Mouse (Mus musculus) thymus, postnatal 25 days (tissue): ENCODE results near the gene Scnn1a.
A peak's percentile ranks its signal among the peaks of the same experiment; 100 is the strongest.

ENCODE experiments used
- DNase-seq: peaks from one replicate; pipeline ENCODE4 v3.0.0; 2022

Scnn1a gene

GRCm38 (mm10) chr6:125363451-125364242 lies 43.2 kb downstream of the Scnn1a start:
- no peak for DNase-seq

- DNase-seq, result peak; percentile 49
Observed at GRCm38 (mm10) chr6:125364448-125364847, 44.0 kb downstream of the Scnn1a start.

- DNase-seq, result no peak
Observed at GRCm38 (mm10) chr6:125365522-125365921, 45.1 kb downstream of the Scnn1a start.

GRCm38 (mm10) chr6:125366133-125366532 lies 45.7 kb downstream of the Scnn1a start:
- DNase-seq, result peak; percentile 40

GRCm38 (mm10) chr6:125367758-125368371 lies 47.4 kb downstream of the Scnn1a start:
- peak; percentile 54 for DNase-seq

GRCm38 (mm10) chr6:125377042-125377441 lies 56.6 kb downstream of the Scnn1a start:
- no peak for DNase-seq

- peak; percentile 91 for DNase-seq
Observed at GRCm38 (mm10) chr6:125377582-125378451, 57.4 kb downstream of the Scnn1a start.

GRCm38 (mm10) chr6:125378621-125379020 lies 58.2 kb downstream of the Scnn1a start:
- DNase-seq, result no peak

- DNase-seq, result no peak
Observed at GRCm38 (mm10) chr6:125379781-125380180, 59.3 kb downstream of the Scnn1a start.

GRCm38 (mm10) chr6:125380372-125381360 lies 60.2 kb downstream of the Scnn1a start, which contains the start of gene Plekhg6:
Gene Plekhg6, minus strand, starts transcription at chr6:125380793.
- no peak for DNase-seq

GRCm38 (mm10) chr6:125382024-125382423 lies 61.6 kb downstream of the Scnn1a start:
- no peak for DNase-seq

- DNase-seq, result peak; percentile 51
Observed at GRCm38 (mm10) chr6:125385066-125385974, 64.9 kb downstream of the Scnn1a start.

- no peak for DNase-seq
Observed at GRCm38 (mm10) chr6:125386080-125386479, 65.6 kb downstream of the Scnn1a start.

GRCm38 (mm10) chr6:125389853-125390252 lies 69.4 kb downstream of the Scnn1a start:
- no peak for DNase-seq
